Mouse (Mus musculus): ENCODE measurements at regions not wholly inside any gene's neighbourhood (a gene's known extent, or its start where the extent isn't known, plus 50 kb on each side); places are given as distances from the start of the nearest gene placed in this dataset.

GRCm38 (mm10) chrX:76680890-76681289 lies 78.2 kb upstream of the Cldn34d start:
- DNase-seq, result peak; percentile 11
